Mouse (Mus musculus): Measurements from ENCODE around the gene Traf3ip3.

DNA sequence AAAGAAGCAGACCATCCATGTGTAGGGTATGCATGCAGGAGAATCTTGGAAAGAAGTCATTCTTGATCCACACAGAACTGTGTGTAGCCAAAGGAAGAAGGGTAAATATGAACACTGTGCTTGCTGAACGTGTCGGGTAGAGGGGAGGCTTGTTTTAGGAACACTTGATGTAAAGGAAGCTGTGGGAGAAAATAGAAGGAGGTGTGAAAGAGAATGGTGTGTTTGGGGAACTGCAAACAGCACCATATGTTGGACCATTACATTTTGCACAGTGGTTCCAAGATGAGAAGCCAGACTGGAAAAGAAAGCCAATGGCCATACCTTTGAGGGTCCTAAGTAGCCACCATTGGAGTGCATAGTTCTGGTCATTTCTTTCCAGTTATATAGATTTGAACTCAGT is 48.5 kb upstream of the Traf3ip3 start:
- no peak for TF ChIP-seq POLR2AphosphoS2 (IDR thresholded peaks at IDR 0.05; ENCODE audit: insufficient read length, low read depth)
- TF ChIP-seq POLR2A (IDR thresholded peaks at IDR 0.05; ENCODE audit: insufficient read length, low read depth) = no peak
- no peak for TF ChIP-seq USF1 (IDR thresholded peaks at IDR 0.05; ENCODE audit: low read depth)
- no peak for TF ChIP-seq E2F4 (IDR thresholded peaks at IDR 0.05; ENCODE audit: insufficient read depth)

All from myocyte (in vitro differentiated cells).